Mouse (Mus musculus) spleen, adult 10 weeks (tissue): ENCODE measurements around the gene Rad51ap1. TPM values are rescaled to one million over a fixed set of nuclear protein-coding genes. Genes with fewer than 3 reads are reported as not detected.

Experiments used
- polyA plus RNA-seq: library from polyadenylated mRNA; stranded (reverse); fragments of 350-450 nt; fragmentation: Illumina TruSeq; extraction: RNeasy Lipid Tissue Mini Kit (QIAGEN cat#74804); gene quantifications from one replicate; pipeline ENCODE4 v1.2.3, GENCODE M21; 2015; ENCODE audit warnings: low replicate concordance; ENCODE audit not compliant: insufficient read depth

Rad51ap1 gene
- 13.6 TPM for polyA plus RNA-seq

GRCm38 (mm10) chr6:126939487-126940171 lies at the start of gene Rad51ap1, which contains the start of gene D6Wsu163e:
Gene Rad51ap1 (minus strand): TSS chr6:126939587.
Gene D6Wsu163e (plus strand): TSS chr6:126939962.

DNA sequence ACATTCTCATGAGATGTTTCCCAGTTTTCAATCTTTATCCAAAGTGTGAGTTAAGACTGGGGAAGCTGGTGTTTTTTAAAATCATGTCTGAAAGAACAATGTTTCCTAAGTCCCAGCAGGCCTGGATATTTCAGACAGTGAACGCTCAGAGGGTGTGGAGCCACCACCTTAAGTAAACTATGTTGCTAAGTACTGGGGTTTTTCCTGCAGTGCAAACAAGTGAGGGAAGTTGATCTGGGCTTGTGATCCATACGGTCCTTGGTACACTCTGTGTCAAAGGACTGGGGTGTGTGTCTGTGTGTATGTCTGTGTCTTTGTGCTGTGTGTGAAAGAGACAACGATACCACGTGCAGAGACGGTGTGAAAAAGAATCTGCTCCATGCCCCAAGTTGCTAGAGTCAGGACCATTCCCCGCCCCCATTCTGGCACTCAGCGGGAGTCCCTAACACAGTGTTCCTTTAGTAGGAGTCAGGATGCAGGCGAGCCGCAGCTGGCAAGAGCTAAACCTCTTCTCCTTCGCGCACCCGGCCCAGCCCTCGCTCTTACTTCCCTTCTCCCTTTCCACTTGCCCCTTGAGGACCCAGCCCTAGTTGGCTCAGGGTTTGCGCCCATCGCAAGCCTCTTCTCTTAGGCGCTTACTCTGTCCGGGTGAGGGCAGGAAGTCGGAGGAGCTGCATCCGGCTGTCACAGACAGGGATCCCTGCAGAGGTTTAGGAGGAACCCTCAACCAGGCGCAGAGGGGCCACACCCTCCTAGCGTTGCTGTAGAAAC lies 18.1 kb downstream of the Rad51ap1 start, which contains the start of gene Dyrk4:
TSS of gene Dyrk4 (minus strand) at position 729 of the 771 bp plus-strand sequence.

Other genes with a start within 250 kb of the Rad51ap1 start
- 0.43 TPM for gene Kcna6, start 198.9 kb downstream of the Rad51ap1 start, polyA plus RNA-seq
- gene Ndufa9, start 90.5 kb downstream of the Rad51ap1 start, polyA plus RNA-seq = 87.6 TPM
- not detected for gene Akap3, start 86.5 kb downstream of the Rad51ap1 start, polyA plus RNA-seq
- gene Dyrk4, start 17.7 kb downstream of the Rad51ap1 start, polyA plus RNA-seq = 0.66 TPM
- 32.3 TPM for gene D6Wsu163e, start 375 bp upstream of the Rad51ap1 start, polyA plus RNA-seq
- gene Fgf6, start 76.0 kb upstream of the Rad51ap1 start, polyA plus RNA-seq = not detected
- not detected for gene Fgf23, start 133.3 kb upstream of the Rad51ap1 start, polyA plus RNA-seq
- gene Tigar, start 170.0 kb upstream of the Rad51ap1 start, polyA plus RNA-seq = 9.0 TPM
- gene Ccnd2, start 212.6 kb upstream of the Rad51ap1 start, polyA plus RNA-seq = 79.2 TPM